16 mouse cellular contexts compared by ENCODE assay signal in genomic region chr17:24423114-24423513, GRCm38 (mm10).
"Had no signal": no experiment of that assay in that cellular context is flagged by ENCODE, and none has a peak within 500 bp of the region (broad histone marks: within the 10 kb centered on the region; RNA-seq: fewer than 3 reads in every experiment).

No protein-coding gene starts in this region.

- H3K9me3 ChIP-seq: neural tube, embryonic 13.5 days; neural tube, embryonic 15.5 days; stomach, embryonic 15.5 days had no signal

- H3K4me3 ChIP-seq: neural tube, embryonic 13.5 days; neural tube, embryonic 15.5 days; stomach, embryonic 15.5 days had no signal

- H3K9ac ChIP-seq: neural tube, embryonic 13.5 days; neural tube, embryonic 15.5 days; stomach, embryonic 15.5 days had no signal

- H3K27ac ChIP-seq: neural tube, embryonic 13.5 days; neural tube, embryonic 15.5 days; stomach, embryonic 15.5 days; stomach, postnatal 0 days had no signal

- H3K4me2 ChIP-seq: neural tube, embryonic 13.5 days; neural tube, embryonic 15.5 days; stomach, embryonic 15.5 days had no signal

- H3K27me3 ChIP-seq: neural tube, embryonic 13.5 days; neural tube, embryonic 15.5 days; stomach, embryonic 15.5 days had no signal

- DNase-seq: retina, postnatal 1 day; right cerebral cortex, adult 18-20 months; right cerebral cortex, postnatal 14 days; right cerebral cortex, postnatal 25 days; right cerebral cortex, postnatal 4 days; spleen, adult 18-20 months; thymus, adult 18-20 months; thymus, adult 2 months; thymus, postnatal 14 days; thymus, postnatal 25 days; thymus, postnatal 36 days; thymus, postnatal 4 days had no signal
